Mouse (Mus musculus) ES-Bruce4 (cell line): ENCODE measurements around the gene Slc5a6. TPM values are rescaled to one million over a fixed set of nuclear protein-coding genes. Genes with fewer than 3 reads are reported as not detected.
"Not testable (repeated sequence)": the region's sequence is repeated elsewhere in the genome, so short reads cannot be mapped to it uniquely, and the experiment has no call there.

Experiments
- H3K27ac ChIP-seq: 2 replicates; pipeline ENCODE4 v1.5.1; 2012; ENCODE audit warnings: low read length, inconsistent platforms; ENCODE audit not compliant: insufficient read depth
- H3K27me3 ChIP-seq: 2 replicates; pipeline ENCODE4 v1.6.1; 2012; ENCODE audit warnings: mild to moderate bottlenecking, low read length, inconsistent platforms; ENCODE audit not compliant: control insufficient read depth, poor library complexity, insufficient read depth, severe bottlenecking
- H3K36me3 ChIP-seq: 2 replicates; pipeline ENCODE4 v1.6.1; 2012; ENCODE audit warnings: inconsistent platforms, mild to moderate bottlenecking, low read length, moderate library complexity; ENCODE audit not compliant: control insufficient read depth, poor library complexity, insufficient read depth, severe bottlenecking
- H3K4me1 ChIP-seq: one replicate; pipeline ENCODE4 v1.8.1; 2011; ENCODE audit warnings: low read length; ENCODE audit not compliant: control insufficient read depth, insufficient read depth
- H3K4me3 ChIP-seq: 2 replicates; pipeline ENCODE4 v1.5.1; 2011; ENCODE audit warnings: low read depth, mild to moderate bottlenecking, low read length
- H3K9ac ChIP-seq: 2 replicates; pipeline ENCODE4 v1.6.1; 2012; ENCODE audit warnings: low read depth, mild to moderate bottlenecking, inconsistent platforms; ENCODE audit not compliant: poor library complexity, severe bottlenecking
- H3K9me3 ChIP-seq: replicated peaks from 2 replicates; pipeline ENCODE4 v1.6.1; 2012; ENCODE audit warnings: mild to moderate bottlenecking, low read length, inconsistent platforms; ENCODE audit not compliant: control insufficient read depth, poor library complexity, insufficient read depth, severe bottlenecking
- CTCF ChIP-seq: IDR thresholded peaks from one replicate; pipeline ENCODE4 v1.8.1; 2011; ENCODE audit warnings: low read depth, low read length
- EP300 ChIP-seq: IDR thresholded peaks from 2 replicates; pipeline ENCODE4 v1.6.1; 2011; ENCODE audit warnings: low read depth, low read length; ENCODE audit not compliant: insufficient read depth
- POLR2A ChIP-seq: IDR thresholded peaks from one replicate; pipeline ENCODE4 v1.8.1; 2011; ENCODE audit warnings: low read length; ENCODE audit not compliant: insufficient read depth
- polyA plus RNA-seq: library from polyadenylated mRNA; stranded (reverse); fragments of >200 nt; gene quantifications from 2 replicates; pipeline ENCODE4 v1.2.4, GENCODE M21; 2011; ENCODE audit warnings: low read depth; ENCODE audit not compliant: missing spikeins, insufficient read depth, insufficient read length

Slc5a6 gene
- polyA plus RNA-seq, 1 experiment: 9.8 TPM

GRCm38 (mm10) chr5:31047848-31048762 is 619 bp downstream of the Slc5a6 start, which contains the start of gene Atraid:
Gene Atraid, plus strand, starts transcription at chr5:31048312.
- no peaks in the 10 kb centered on the region for H3K4me1 ChIP-seq
- no peaks in the 10 kb centered on the region for H3K9me3 ChIP-seq
- peak; percentile 64 for TF ChIP-seq POLR2A
- TF ChIP-seq EP300: no peak
- TF ChIP-seq CTCF: no peak
- peak within 1 kb of the TSS; percentile 61; the same call in 1 of the 2 replicates for H3K27ac ChIP-seq
- peak within 1 kb of the TSS; percentile 19 for H3K9ac ChIP-seq
- no peaks in the 10 kb centered on the region for H3K27me3 ChIP-seq
- no peaks in the 10 kb centered on the region for H3K36me3 ChIP-seq
- H3K4me3 ChIP-seq: peak within 1 kb of the TSS; percentile 84

- peak overlapping the region; percentile 19; the same call in 1 of the 2 replicates for H3K9ac ChIP-seq
These were observed 1.6 kb downstream of the Slc5a6 start for GRCm38 (mm10) chr5:31047074-31047473.

GRCm38 (mm10) chr5:31046416-31046815 is 2.3 kb downstream of the Slc5a6 start:
- Histone ChIP-seq H3K27me3 (no peaks in the 10 kb centered on the region), H3K27ac (no peak overlapping the region), H3K36me3 (no peaks in the 10 kb centered on the region; the same call in none of the 2 replicates), H3K4me3 (no peak overlapping the region), H3K9ac (no peak overlapping the region), H3K9me3 (no peaks in the 10 kb centered on the region), H3K4me1 (no peaks in the 10 kb centered on the region)
- TF ChIP-seq POLR2A (no peak), EP300 (no peak), CTCF (no peak)

More at GRCm38 (mm10) chr5:31047074-31047473, 1.6 kb downstream of the Slc5a6 start:
- no peaks in the 10 kb centered on the region for H3K27me3 ChIP-seq
- no peak for TF ChIP-seq POLR2A
- TF ChIP-seq CTCF: no peak
- TF ChIP-seq EP300: no peak
- H3K9me3 ChIP-seq: no peaks in the 10 kb centered on the region
- H3K27ac ChIP-seq: no peak overlapping the region
- no peaks in the 10 kb centered on the region for H3K36me3 ChIP-seq
- no peak overlapping the region for H3K4me3 ChIP-seq
- H3K4me1 ChIP-seq: no peaks in the 10 kb centered on the region

GRCm38 (mm10) chr5:31038171-31038845 is 10.4 kb downstream of the Slc5a6 start:
- H3K36me3 ChIP-seq: peaks cover 2% of the 10 kb centered on the region
- no peak overlapping the region for H3K9ac ChIP-seq
- no peaks in the 10 kb centered on the region for H3K4me1 ChIP-seq
- no peak overlapping the region for H3K27ac ChIP-seq
- H3K27me3 ChIP-seq: no peaks in the 10 kb centered on the region
- TF ChIP-seq CTCF (no peak), EP300 (no peak), POLR2A (no peak)
- no peaks in the 10 kb centered on the region for H3K9me3 ChIP-seq
- H3K4me3 ChIP-seq: no peak overlapping the region

GRCm38 (mm10) chr5:31036556-31036955 is 12.2 kb downstream of the Slc5a6 start:
- not testable (repeated sequence) for H3K4me3 ChIP-seq, H3K4me1 ChIP-seq, H3K36me3 ChIP-seq, H3K27me3 ChIP-seq, H3K9ac ChIP-seq, H3K27ac ChIP-seq, H3K9me3 ChIP-seq
- TF ChIP-seq EP300: 0 out of 2 replicates have a peak, but pooled peaks have one; percentile 5

- H3K27me3 ChIP-seq: no peaks in the 10 kb centered on the region
- no peaks in the 10 kb centered on the region for H3K4me1 ChIP-seq
- TF ChIP-seq CTCF: no peak
- TF ChIP-seq EP300: no peak
- TF ChIP-seq POLR2A: no peak
- no peaks in the 10 kb centered on the region for H3K9me3 ChIP-seq
- no peak overlapping the region for H3K9ac ChIP-seq
- H3K4me3 ChIP-seq: no peak overlapping the region
- 0 out of 2 replicates have a peak, but pooled peaks cover 2% of the 10 kb centered on the region for H3K36me3 ChIP-seq
- H3K27ac ChIP-seq: no peak overlapping the region
These were observed 14.1 kb downstream of the Slc5a6 start for GRCm38 (mm10) chr5:31034669-31035068.
